Mouse (Mus musculus) heart, embryonic 13.5 days (tissue): ENCODE measurements around the gene Ilf3. TPM values are rescaled to one million over a fixed set of nuclear protein-coding genes. Genes with fewer than 3 reads are reported as not detected.

Experiments used
- ATAC-seq: fragments of 200-750 bp; cut with Nextera tagmentation; 2 replicates; pipeline ENCODE4 v1.8.0; 2017; ENCODE audit warnings: moderate TSS enrichment; ENCODE audit not compliant: insufficient number of reproducible peaks, low FRiP score, low TSS enrichment; ENCODE audit errors: extremely low read depth
- H3K27ac ChIP-seq: fragments of 300-500 bp; sonication (generic); replicated peaks from 2 replicates; pipeline ENCODE4 v1.5.1; 2015; ENCODE audit warnings: moderate library complexity, mild to moderate bottlenecking, inconsistent platforms
- H3K27me3 ChIP-seq: fragments of 300-500 bp; sonication (generic); replicated peaks from 2 replicates; pipeline ENCODE4 v1.6.1; 2015; ENCODE audit warnings: mild to moderate bottlenecking, inconsistent platforms
- H3K36me3 ChIP-seq: fragments of 300-500 bp; sonication (generic); 2 replicates; pipeline ENCODE4 v1.6.1; 2015; ENCODE audit warnings: mild to moderate bottlenecking, inconsistent platforms
- H3K4me1 ChIP-seq: fragments of 300-500 bp; sonication (generic); 2 replicates; pipeline ENCODE4 v1.6.1; 2015; ENCODE audit warnings: inconsistent platforms
- H3K4me2 ChIP-seq: fragments of 300-500 bp; sonication (generic); 2 replicates; pipeline ENCODE4 v1.6.1; 2015; ENCODE audit warnings: inconsistent platforms, mild to moderate bottlenecking, moderate library complexity
- H3K4me3 ChIP-seq: fragments of 300-500 bp; sonication (generic); 2 replicates; pipeline ENCODE4 v1.5.1; 2015; ENCODE audit warnings: moderate library complexity, mild to moderate bottlenecking, inconsistent platforms
- H3K9ac ChIP-seq: fragments of 300-500 bp; sonication (generic); 2 replicates; pipeline ENCODE4 v1.6.1; 2015; ENCODE audit warnings: inconsistent platforms, mild to moderate bottlenecking, moderate library complexity
- H3K9me3 ChIP-seq: fragments of 300-500 bp; sonication (generic); 2 replicates; pipeline ENCODE4 v1.6.1; 2016; ENCODE audit warnings: inconsistent platforms
- WGBS: fragments of 180-500 bp; shearing (Covaris S2); methylation state at CpG from one replicate; pipeline ENCODE4 v1.1.7; 2015; ENCODE audit warnings: mixed read lengths; 5-methylcytosine and 5-hydroxymethylcytosine counted together
- polyA plus RNA-seq: library from polyadenylated mRNA; unstranded; fragments of >200 nt; fragmentation: Nextera tagmentation; extraction: Ambion mirVana; gene quantifications from 2 replicates; pipeline ENCODE4 v1.2.1, GENCODE M21; 2015

The Ilf3 gene
- polyA plus RNA-seq, 1 experiment from 2014 or later: 115 TPM

DNA sequence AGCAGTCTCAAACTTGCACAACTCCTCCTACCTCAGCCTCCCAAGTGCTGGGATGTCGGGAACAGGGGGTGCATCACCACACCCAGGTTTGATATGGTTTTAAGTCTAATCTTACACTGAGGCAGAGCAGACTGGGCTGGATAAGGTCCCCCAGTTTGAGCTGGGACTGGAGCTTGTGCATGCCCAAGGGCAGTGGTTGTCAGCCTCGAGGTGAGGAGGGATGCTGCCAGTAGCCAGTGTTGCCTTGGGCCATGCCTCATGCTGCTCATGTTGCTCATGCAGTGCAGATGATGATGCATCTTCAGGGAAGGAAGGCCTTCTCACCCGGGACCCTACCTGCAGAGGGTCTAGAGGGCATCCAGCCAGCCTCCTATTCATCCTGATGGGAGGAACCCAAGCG lies 37.9 kb downstream of the Ilf3 start:
- H3K36me3 ChIP-seq: peaks cover 64% of the 10 kb centered on the region
- H3K27ac ChIP-seq: no peak overlapping the region
- no peaks in the 10 kb centered on the region for H3K9me3 ChIP-seq
- H3K4me2 ChIP-seq: no peak overlapping the region
- no peaks in the 10 kb centered on the region for H3K27me3 ChIP-seq
- no peak overlapping the region for H3K9ac ChIP-seq
- no peak overlapping the region for H3K4me3 ChIP-seq
- peaks cover 17% of the 10 kb centered on the region for H3K4me1 ChIP-seq
- ATAC-seq: no peak
- 64% methylated on average over 4 of the region's 4 CpGs for WGBS

DNA sequence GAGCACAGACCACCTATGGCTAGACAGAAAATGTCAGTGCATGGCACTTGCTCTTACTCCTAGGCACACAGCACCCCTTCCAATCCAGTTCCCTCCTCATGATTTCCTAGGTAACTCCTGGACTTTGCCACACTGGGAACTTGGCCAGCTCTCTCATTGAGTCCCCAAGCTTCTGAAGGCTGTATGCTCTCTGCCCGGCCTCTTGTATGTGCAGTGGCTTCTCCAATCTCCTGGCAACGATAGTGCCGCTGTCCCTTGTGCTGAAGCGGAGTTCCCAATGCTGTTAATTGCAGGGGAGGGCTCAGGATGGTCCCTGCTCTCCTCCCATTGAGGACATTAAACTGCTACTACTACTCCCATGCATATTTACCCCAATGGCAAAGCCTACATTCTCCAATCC lies 40.3 kb downstream of the Ilf3 start:
- Histone ChIP-seq H3K27me3 (no peaks in the 10 kb centered on the region), H3K36me3 (peaks cover 41% of the 10 kb centered on the region), H3K4me1 (peaks cover 15% of the 10 kb centered on the region), H3K4me3 (no peak overlapping the region), H3K9me3 (no peaks in the 10 kb centered on the region), H3K4me2 (no peak overlapping the region), H3K27ac (no peak overlapping the region), H3K9ac (no peak overlapping the region)
- 18% methylated on average over 4 of the region's 4 CpGs for WGBS
- ATAC-seq: no peak

DNA sequence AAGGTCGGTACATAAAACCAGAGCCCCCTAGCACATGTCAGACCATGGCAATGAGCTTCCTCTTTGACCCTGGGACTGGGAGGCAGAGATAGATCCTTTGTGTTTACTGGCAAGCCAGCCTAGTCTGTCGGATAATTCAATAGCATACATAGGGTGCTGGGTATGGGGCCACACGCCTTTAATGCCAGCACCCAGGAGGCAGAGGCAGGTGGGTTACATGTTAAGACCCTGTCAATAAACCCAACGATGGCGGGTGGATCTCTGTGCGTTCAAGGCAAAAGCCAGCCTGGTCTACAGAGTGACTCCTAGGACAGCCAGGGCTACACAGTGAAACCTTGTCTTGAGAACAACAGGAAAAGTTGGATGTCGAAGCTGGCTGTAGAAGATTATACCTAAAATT lies 41.0 kb downstream of the Ilf3 start:
- H3K4me3 ChIP-seq: no peak overlapping the region
- no peak overlapping the region for H3K27ac ChIP-seq
- H3K4me2 ChIP-seq: no peak overlapping the region
- H3K4me1 ChIP-seq: peaks cover 10% of the 10 kb centered on the region
- WGBS: 70% methylated on average over 7 of the region's 7 CpGs
- no peak for ATAC-seq
- no peak overlapping the region for H3K9ac ChIP-seq
- H3K9me3 ChIP-seq: no peaks in the 10 kb centered on the region
- H3K27me3 ChIP-seq: no peaks in the 10 kb centered on the region
- H3K36me3 ChIP-seq: peaks cover 36% of the 10 kb centered on the region

DNA sequence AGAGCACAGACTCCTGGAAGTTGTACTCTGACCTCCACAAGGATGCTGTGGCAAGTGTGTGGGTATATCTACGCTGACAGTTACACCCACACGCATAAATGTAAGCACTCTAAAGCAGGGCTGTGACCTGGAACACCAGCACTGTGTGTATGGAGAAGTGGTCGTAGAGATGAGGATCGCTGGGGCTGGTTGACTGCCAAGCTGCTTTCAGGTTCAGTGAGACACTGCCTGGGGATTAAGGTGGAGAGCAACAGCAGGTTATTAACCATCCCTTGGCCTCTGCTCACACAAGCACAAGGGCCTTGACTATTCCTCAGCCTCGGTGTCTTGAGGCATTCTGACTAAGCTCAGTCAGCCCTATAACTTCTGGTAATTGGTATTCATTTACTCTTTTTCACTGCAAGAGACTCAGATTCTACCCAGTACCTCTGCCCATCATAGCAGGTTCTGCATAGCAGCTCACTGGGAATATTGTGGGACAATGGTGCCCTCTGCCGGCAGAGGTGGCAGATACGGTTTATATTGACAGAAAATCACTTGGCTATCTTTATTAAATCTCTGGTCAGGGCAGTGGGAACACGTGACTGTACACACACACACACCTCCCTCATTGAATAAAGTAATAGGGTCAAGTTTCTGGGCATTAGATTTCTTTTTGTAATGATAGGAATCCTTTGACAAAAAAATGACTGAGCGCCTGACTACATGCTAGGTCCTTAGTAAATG lies 42.1 kb downstream of the Ilf3 start:
- H3K4me1 ChIP-seq: peaks cover 10% of the 10 kb centered on the region
- H3K27ac ChIP-seq: no peak overlapping the region
- no peak for ATAC-seq
- no peaks in the 10 kb centered on the region for H3K9me3 ChIP-seq
- no peak overlapping the region for H3K4me2 ChIP-seq
- WGBS: 34% methylated on average over 9 of the region's 9 CpGs
- no peak overlapping the region for H3K9ac ChIP-seq
- H3K4me3 ChIP-seq: no peak overlapping the region
- peaks cover 36% of the 10 kb centered on the region for H3K36me3 ChIP-seq
- H3K27me3 ChIP-seq: no peaks in the 10 kb centered on the region

DNA sequence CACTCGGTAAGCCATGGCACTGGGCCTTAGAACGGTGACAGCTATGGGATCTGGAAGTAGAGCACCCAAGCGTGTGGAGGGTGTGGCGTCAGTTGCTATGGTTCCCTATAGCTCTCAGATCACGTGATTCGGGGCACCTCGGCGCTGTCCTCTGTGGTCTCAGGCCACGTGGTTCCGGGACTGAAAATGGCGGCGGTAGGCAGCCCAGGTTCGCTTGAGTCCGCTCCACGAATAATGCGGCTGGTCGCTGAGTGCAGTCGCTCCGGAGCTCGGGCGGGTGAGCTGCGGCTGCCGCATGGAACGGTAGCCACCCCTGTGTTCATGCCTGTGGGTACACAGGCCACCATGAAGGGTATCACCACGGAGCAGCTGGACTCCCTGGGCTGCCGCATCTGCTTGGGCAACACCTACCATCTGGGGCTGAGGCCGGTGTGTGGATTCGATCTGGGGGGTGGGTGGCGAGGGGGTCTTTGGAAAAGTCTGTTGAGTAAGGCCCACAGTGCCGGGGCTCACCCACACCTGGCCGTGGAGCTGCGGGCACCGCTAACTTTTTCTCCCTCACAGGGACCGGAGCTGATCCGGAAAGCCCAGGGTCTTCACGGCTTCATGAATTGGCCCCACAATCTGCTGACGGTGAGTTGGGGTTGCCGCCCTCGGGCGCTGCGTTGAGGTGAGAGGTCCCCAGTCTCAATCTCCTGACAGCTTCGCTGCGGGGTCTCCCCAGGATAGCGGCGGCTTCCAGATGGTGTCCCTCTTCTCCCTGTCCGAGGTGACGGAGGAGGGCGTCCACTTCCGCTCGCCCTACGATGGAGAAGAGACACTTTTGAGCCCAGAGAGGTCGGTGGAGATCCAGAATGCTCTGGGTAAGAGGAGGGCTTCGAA lies 44.2 kb downstream of the Ilf3 start, which contains the start of gene Qtrt1:
Gene Qtrt1 (plus strand): TSS at position 169 of the 882 bp plus-strand sequence.
- H3K4me2 ChIP-seq: peak within 1 kb of the TSS; percentile 96
- no peaks in the 10 kb centered on the region for H3K9me3 ChIP-seq
- H3K27me3 ChIP-seq: no peaks in the 10 kb centered on the region
- 2% methylated on average over 53 of the region's 53 CpGs for WGBS
- H3K4me1 ChIP-seq: peaks cover 10% of the 10 kb centered on the region
- ATAC-seq: peak; percentile 92
- H3K9ac ChIP-seq: peak within 1 kb of the TSS; percentile 89
- H3K4me3 ChIP-seq: peak within 1 kb of the TSS; percentile 87
- H3K36me3 ChIP-seq: peaks cover 34% of the 10 kb centered on the region
- H3K27ac ChIP-seq: peak within 1 kb of the TSS; percentile 78

DNA sequence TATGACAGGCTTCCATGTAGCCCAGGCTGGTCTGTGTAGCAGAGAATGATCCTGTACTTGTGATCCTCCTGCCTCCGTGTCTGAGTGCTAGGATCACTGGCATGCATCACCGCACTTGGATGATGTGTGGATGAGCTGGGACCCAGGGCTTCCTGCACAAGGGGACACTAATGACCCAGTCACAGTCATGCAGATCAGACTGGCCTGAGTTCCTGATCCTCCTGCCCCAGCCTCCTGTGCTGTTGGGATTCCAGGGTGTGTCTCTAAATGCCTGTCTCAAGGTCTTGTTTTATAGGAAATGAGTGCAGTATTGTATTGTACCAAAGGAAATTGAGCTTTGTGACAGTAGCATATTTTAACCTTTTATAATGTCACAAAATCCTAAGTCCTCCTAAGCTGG lies 50.2 kb downstream of the Ilf3 start:
- no peak for ATAC-seq
- Histone ChIP-seq H3K4me3 (no peak overlapping the region), H3K27me3 (no peaks in the 10 kb centered on the region), H3K4me1 (0 out of 2 replicates have a peak, but pooled peaks cover under 1% of the 10 kb centered on the region), H3K9ac (no peak overlapping the region), H3K27ac (no peak overlapping the region), H3K4me2 (no peak overlapping the region), H3K36me3 (peaks cover 74% of the 10 kb centered on the region), H3K9me3 (no peaks in the 10 kb centered on the region)
- WGBS: 96% methylated on average over 2 of the region's 2 CpGs

DNA sequence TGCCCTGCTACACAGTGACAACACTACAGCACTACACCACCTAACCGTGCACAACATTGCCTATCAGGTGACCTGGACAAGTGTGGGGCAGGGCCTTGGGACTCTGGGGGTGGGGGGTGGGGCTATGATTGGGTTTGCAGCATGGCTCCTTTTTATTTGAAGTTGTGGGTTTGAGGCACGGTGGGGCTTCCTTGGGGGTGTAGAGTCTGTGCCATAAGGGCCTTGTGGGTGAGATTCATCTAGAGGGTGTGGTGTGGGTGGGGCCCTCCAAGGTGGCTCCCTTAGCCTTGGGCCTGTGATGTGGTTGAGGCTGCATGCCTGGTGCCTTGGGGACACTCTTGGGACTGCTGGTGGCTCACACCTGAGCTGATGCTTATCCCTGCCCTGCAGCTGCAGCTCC lies 52.0 kb downstream of the Ilf3 start:
- WGBS: 82% methylated on average over 2 of the region's 2 CpGs
- Histone ChIP-seq H3K4me2 (no peak overlapping the region), H3K36me3 (peaks cover 62% of the 10 kb centered on the region), H3K9me3 (no peaks in the 10 kb centered on the region), H3K27ac (no peak overlapping the region), H3K4me3 (no peak overlapping the region), H3K27me3 (no peaks in the 10 kb centered on the region), H3K9ac (no peak overlapping the region), H3K4me1 (0 out of 2 replicates have a peak, but pooled peaks cover 5% of the 10 kb centered on the region)
- no peak for ATAC-seq

DNA sequence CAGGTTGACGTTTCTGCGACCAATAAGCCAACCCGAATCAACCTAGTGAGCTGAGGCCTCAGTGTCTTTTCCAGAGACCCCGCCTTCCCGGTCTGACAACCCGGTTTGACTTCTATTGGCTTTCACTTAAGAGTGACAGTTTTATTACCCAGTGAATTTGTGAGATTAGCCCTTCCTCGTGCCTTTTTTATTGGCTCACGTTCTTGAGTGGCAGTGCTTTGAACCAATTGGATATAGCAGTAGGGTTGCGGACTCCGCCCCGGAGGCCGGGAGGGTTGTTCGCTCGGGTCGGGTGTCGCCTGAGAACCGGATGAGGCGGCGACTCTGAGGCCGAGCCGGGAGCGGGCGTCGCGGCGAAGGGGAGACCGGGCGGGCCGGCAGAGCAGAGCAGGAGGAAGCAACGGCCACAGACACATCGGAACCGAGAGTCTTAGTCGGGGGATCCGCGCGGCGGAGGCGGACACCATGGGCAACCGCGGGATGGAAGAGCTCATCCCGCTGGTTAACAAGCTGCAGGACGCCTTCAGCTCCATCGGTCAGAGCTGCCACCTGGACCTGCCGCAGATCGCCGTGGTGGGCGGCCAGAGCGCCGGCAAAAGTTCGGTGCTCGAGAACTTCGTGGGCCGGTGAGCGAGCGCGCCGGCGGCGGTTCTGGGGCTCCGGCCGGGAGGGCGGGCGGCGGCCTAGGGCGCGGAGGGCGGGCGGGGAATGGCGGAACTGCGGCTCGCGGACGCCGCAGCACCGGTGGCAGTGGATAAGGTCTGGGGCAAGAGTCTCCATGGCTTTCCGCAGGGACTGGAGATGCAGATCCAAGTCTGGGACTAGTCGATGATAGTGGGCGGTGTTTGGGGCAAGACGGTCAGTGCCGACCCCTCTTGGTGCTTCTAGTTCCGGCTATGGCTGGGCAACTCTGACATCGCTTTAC lies 57.2 kb downstream of the Ilf3 start, which contains the start of gene Dnm2:
Gene Dnm2 (plus strand): TSS at position 278 of the 925 bp plus-strand sequence.
- under 1% methylated on average over 82 of the region's 82 CpGs for WGBS
- Histone ChIP-seq H3K9ac (peak within 1 kb of the TSS; percentile 92), H3K4me2 (peak within 1 kb of the TSS; percentile 83), H3K4me1 (peaks cover 38% of the 10 kb centered on the region), H3K36me3 (peaks cover 18% of the 10 kb centered on the region), H3K27ac (peak within 1 kb of the TSS; percentile 92), H3K4me3 (peak within 1 kb of the TSS; percentile 86), H3K27me3 (no peaks in the 10 kb centered on the region), H3K9me3 (no peaks in the 10 kb centered on the region)
- ATAC-seq: peak; percentile 97

DNA sequence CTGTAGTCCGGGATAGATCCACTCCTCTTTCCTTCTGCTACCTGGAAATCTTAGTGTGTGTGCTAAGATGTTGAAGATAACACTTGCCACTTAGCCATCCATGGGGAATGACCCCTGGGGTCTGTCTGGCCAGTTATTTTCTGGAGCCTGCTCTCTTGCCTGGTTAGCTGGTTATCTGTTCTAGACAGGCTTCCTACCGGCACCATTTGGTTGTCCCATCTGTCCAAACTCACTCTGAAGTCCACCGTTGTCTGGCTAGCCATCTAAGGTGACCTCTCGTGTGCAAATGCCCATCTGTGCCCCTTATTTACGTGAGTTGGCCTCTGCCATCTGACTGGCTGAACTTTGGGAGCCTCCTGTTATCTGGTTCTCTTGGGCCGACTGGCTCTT lies 57.9 kb downstream of the Ilf3 start:
- no peak for ATAC-seq
- Histone ChIP-seq H3K36me3 (peaks cover 12% of the 10 kb centered on the region), H3K4me2 (peak overlapping the region; percentile 83), H3K27me3 (no peaks in the 10 kb centered on the region), H3K9ac (peak overlapping the region; percentile 92), H3K4me1 (peaks cover 42% of the 10 kb centered on the region), H3K4me3 (peak overlapping the region; percentile 86), H3K9me3 (no peaks in the 10 kb centered on the region), H3K27ac (peak overlapping the region; percentile 92)
- WGBS: 4% methylated on average over 6 of the region's 6 CpGs

DNA sequence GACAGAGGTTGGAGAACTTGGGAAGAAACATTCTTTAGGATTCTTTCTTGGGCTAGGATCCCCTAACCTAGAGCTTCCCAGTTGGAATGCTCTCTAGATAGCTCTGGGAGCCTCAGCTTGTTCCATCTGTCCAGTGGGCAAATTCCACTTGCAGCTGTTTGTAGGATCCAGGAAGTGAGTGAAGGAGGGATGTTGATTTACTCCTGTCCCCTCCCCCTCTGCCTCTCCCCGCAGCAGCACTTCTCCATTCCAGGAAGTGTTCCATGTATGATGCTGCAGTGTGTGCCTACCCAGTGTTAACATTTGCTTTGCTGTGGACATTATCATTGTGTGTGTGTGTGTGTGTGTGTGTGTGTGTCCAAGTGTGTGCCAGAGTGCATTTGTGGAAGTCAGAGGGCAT lies 58.3 kb downstream of the Ilf3 start:
- peaks cover 7% of the 10 kb centered on the region for H3K36me3 ChIP-seq
- no peak for ATAC-seq
- H3K9me3 ChIP-seq: no peaks in the 10 kb centered on the region
- H3K4me1 ChIP-seq: peaks cover 47% of the 10 kb centered on the region
- peak overlapping the region; percentile 83 for H3K4me2 ChIP-seq
- H3K9ac ChIP-seq: peak overlapping the region; percentile 92
- peak overlapping the region; percentile 86 for H3K4me3 ChIP-seq
- H3K27me3 ChIP-seq: no peaks in the 10 kb centered on the region
- peak overlapping the region; percentile 92 for H3K27ac ChIP-seq
- WGBS: 0% methylated on average over 1 of the region's 1 CpGs
